Mouse (Mus musculus) spleen, adult 2 months (tissue): ENCODE results near the gene Zfp981. TPM values are rescaled to one million over a fixed set of nuclear protein-coding genes. Genes with fewer than 3 reads are reported as not detected.
"Not testable (repeated sequence)": the region's sequence is repeated elsewhere in the genome, so short reads cannot be mapped to it uniquely, and the experiment has no call there.

Experiments
- DNase-seq, 2 experiments: peaks; one replicate each; pipeline versions ENCODE4 v3.0.0 to v3.0.0-alpha.2; 2012 to 2021; ENCODE audit warnings: low spot score in 2 of 2, low read depth in 1 of 2
- H3K27ac ChIP-seq: fragments of 200-500 bp; 2 replicates; pipeline ENCODE4 v1.5.1; 2012; ENCODE audit warnings: low read length, inconsistent platforms; ENCODE audit not compliant: insufficient read depth
- H3K27me3 ChIP-seq: fragments of 200-500 bp; 2 replicates; pipeline ENCODE4 v1.6.1; 2012; ENCODE audit warnings: mild to moderate bottlenecking, moderate library complexity, low read length, inconsistent platforms; ENCODE audit not compliant: control insufficient read depth, insufficient read depth
- H3K36me3 ChIP-seq: fragments of 200-500 bp; 2 replicates; pipeline ENCODE4 v1.6.1; 2012; ENCODE audit warnings: mild to moderate bottlenecking, low read length, inconsistent platforms; ENCODE audit not compliant: control insufficient read depth, insufficient read depth
- H3K4me1 ChIP-seq: fragments of 200-500 bp; 2 replicates; pipeline ENCODE4 v1.6.1; 2011; ENCODE audit warnings: inconsistent platforms; ENCODE audit not compliant: control insufficient read depth, insufficient read depth, insufficient read length
- H3K4me3 ChIP-seq: fragments of 200-500 bp; 2 replicates; pipeline ENCODE4 v1.5.1; 2011; ENCODE audit warnings: mild to moderate bottlenecking, inconsistent platforms; ENCODE audit not compliant: insufficient read depth, insufficient read length; ENCODE audit errors: extremely low read depth
- CTCF ChIP-seq: fragments of 200-500 bp; IDR thresholded peaks from 2 replicates; pipeline ENCODE4 v1.5.1; 2011; ENCODE audit warnings: mild to moderate bottlenecking, inconsistent platforms; ENCODE audit not compliant: insufficient read depth, insufficient read length, insufficient replicate concordance; ENCODE audit errors: extremely low read depth
- POLR2A ChIP-seq: fragments of 200-500 bp; IDR thresholded peaks from 2 replicates; pipeline ENCODE4 v1.6.1; 2011; ENCODE audit warnings: low read depth, low read length, inconsistent platforms
- WGBS: fragments of 180-500 bp; shearing (Covaris S2); methylation state at CpG from one replicate; pipeline ENCODE4 v1.1.7; 2018; 5-methylcytosine and 5-hydroxymethylcytosine counted together
- polyA plus RNA-seq: library from polyadenylated mRNA; depleted of rRNA; stranded (reverse); fragments of >200 nt; gene quantifications from 2 replicates; pipeline ENCODE4 v1.2.3, GENCODE M21; 2012

Zfp981 gene
- polyA plus RNA-seq, 1 experiment = not detected

DNA sequence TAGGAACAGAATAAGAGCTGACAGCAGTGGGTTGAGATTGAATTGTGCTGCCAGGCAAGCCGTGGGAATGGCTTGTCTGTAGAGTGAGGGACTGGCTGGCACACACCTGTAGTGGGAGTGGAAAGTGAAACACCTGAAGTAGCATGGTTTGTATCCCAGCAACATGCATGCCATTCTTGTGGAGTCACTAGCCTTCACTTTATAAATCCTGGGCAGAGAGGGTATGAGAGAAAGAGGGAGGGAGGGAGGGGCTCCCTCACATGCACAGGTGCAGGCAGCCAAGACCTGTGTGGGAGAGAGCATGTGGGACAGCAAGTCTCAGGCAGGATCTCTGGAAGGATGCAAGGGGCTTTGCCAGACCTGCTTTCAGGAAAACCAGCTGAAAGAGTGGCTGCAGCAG, 44.1 kb upstream of the Zfp981 start:
- TF ChIP-seq CTCF (no peak), POLR2A (no peak)
- no peaks in the 10 kb centered on the region for H3K27me3 ChIP-seq
- WGBS = 59% methylated on average over 1 of the region's 1 CpGs
- no peak overlapping the region for H3K4me3 ChIP-seq
- no peak overlapping the region for H3K27ac ChIP-seq
- no peaks in the 10 kb centered on the region for H3K36me3 ChIP-seq
- H3K4me1 ChIP-seq = no peaks in the 10 kb centered on the region
- DNase-seq = no peak

DNA sequence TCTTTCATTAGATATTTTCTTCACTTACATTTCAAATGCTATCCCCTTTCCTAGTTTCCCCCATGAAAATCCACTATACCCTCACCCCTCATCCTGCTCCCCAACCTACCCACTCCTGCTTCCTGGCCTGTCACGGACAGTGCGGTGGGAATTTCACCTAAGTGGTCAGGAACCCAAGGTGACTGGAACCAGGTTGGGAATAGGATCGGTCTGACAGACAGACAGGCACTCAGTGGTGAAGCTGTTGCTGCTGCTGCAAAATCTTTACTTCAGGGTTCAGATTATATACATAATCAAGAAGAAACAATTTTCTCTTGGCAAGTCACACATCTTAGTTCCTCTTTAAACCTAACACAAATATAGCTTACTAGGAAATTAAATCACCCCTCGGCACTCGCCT, 42.0 kb upstream of the Zfp981 start:
- not testable (repeated sequence) for H3K4me3 ChIP-seq, H3K36me3 ChIP-seq, H3K27me3 ChIP-seq, H3K4me1 ChIP-seq, H3K27ac ChIP-seq, DNase-seq
- WGBS = 76% methylated on average over 5 of the region's 5 CpGs

DNA sequence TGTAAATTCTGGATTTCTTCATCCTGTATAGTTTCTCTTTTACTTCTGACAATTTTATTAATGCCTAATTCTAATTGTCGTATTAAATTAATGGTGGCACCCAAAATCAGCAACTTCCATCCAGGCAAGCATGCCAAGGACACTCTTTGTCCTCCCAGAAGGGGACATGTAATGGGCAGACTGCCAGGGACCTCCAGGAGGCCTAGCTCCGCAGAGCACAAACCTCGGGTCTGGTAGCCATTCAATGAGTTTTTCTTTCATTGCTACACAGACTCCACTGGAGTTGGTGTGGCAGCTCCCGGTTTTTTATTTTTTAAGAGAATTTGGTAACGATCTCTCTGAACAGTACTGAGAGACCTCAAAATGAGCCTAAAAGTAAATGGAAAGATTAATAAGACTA, 41.1 kb upstream of the Zfp981 start:
- DNase-seq, H3K27me3 ChIP-seq, H3K4me3 ChIP-seq, H3K4me1 ChIP-seq, H3K36me3 ChIP-seq, H3K27ac ChIP-seq: not testable (repeated sequence)
- WGBS = 79% methylated on average over 5 of the region's 5 CpGs

DNA sequence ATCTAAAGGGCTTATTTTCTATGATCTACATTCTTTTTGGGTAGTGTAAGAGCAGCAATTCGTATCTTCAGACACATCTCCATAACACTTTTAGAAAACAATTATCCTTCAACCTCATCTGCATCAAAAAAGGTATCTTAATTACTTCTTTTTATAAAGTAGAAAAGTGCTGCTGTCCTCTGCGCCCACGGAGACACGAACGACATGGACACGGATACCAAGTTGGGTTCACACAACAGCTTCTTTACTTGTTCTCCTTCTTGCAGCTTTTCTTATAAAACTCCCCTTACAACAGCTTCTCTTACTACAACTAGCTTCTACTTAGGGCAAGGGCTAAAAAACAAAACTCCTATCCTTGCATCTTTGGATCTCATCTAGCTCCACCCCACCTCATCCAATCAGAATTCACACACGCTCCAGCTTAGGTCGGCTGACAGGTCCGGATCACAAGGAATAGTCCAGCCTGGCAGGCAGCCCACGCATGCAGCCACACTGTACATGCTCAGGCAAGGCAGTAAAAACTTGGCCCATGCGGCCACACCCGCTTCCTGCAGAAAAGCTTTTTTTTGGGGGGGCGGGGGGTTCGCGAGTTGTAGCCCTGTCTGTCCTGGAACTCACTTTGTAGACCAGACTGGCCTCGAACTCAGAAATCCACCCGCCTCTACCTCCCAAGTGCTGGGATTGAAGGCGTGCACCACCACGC, 38.0 kb upstream of the Zfp981 start:
- not testable (repeated sequence) for H3K27me3 ChIP-seq, H3K27ac ChIP-seq, H3K4me3 ChIP-seq, DNase-seq, H3K36me3 ChIP-seq, H3K4me1 ChIP-seq
- WGBS = 85% methylated on average over 19 of the region's 19 CpGs

DNA sequence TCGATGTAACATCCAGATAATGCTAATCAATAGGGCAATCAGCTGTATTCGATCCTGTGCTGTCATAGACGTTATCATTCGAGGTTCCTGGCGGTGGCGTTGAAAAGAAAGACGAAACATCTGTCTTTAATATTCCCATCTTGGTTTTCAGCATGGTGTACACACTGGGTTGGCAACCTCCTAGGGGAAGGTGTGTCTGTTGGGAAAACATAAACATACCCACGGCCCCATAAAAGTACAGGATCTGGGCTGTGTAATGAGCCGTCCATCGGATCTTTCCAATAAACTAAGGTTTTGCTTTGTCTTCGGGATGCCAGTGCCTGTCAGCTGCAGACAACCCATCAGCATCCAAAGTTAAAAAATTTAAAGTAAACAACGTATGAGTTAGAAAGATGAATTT, 31.8 kb upstream of the Zfp981 start:
- H3K27me3 ChIP-seq, H3K4me1 ChIP-seq, H3K36me3 ChIP-seq, H3K27ac ChIP-seq, DNase-seq, H3K4me3 ChIP-seq: not testable (repeated sequence)
- WGBS = 93% methylated on average over 11 of the region's 12 CpGs

DNA sequence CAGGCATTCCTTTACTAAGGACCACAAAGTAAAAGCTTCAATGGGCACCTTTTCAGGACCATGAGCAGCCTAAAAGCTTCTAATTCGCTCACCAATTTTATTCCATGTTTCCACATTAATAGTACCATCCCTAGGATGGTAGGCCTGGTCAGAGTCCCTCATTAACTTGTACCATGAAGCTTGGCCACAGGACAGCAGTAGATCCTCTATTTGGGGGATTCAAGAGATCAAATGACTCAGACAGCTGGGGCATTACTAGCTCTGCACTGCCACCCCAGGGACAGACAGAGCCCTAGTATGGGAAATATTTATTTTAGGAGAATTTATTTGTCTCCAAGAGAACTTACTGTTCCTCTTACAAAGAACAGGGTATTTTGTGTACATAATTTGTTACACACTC, 27.6 kb upstream of the Zfp981 start:
- not testable (repeated sequence) for H3K4me3 ChIP-seq, H3K36me3 ChIP-seq, DNase-seq, H3K4me1 ChIP-seq, H3K27ac ChIP-seq, H3K27me3 ChIP-seq
- WGBS = no CpG with 5 or more reads among the region's 1 CpGs

DNA sequence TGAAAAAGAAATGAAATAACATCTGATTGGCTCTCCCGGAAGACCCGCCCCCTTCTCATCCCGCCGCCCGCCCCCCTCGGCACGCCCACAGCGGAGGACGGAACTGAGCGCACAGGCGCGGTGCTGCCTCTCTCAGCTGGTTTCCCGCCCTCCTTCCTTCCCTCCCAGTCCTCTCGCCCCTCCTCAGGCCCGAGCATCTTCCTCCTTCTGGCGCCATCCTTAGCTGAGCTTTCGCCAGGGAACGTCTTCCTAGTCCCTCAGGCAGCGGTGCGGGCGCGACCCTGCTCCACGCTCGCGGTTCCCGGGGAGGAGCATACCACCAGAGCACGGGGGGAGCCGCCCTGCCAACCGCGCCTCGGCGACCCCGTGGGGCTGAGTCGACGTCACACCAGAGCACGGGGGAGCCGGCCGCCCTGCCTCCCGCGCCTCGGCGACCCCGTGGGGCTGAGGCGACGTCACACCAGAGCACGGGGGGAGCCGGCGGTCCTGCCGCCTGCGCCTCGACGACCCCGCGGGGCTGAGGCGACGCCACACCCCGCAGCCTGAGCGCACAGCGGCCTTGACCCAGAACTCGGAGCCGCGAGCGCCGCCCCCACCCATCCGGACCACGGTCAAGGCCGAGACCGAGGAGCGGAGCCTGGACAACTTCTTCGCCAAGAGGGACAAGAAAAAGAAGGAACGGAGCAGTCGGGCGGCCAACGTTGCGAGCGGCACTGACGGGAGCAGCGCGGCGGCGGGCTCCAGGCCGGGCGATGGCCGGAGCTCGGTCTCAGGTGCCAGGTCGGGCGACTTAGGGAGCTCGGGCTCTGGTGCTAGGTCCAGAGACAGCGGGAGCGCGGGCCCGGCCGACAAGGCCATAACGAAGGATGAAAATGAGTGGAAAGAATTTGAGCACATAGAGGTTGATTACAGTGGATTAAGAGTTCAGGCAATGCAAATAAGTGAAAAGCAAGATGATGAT, 26.8 kb upstream of the Zfp981 start:
- H3K36me3 ChIP-seq, DNase-seq, H3K27me3 ChIP-seq, H3K4me3 ChIP-seq, H3K4me1 ChIP-seq, H3K27ac ChIP-seq: not testable (repeated sequence)
- 68% methylated on average over 79 of the region's 94 CpGs for WGBS

DNA sequence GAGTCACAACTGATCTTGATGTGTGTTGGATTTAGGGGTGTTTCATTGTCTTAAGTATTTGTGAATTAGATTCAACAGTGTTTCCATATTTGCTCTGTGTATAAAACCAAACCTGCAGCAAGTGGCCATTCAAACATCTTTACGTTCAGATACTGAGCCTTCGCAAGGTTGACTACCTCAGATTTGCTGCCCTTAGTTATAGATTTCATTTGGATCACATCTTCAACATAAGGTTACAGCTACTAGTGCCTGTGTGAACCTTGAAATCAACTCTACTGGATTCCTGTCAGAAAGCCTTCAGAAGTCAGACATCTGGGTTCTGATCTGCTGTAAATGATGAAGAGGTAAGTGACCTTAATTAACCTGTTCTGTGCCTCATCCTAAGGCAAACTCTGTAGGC, 25.6 kb upstream of the Zfp981 start:
- not testable (repeated sequence) for H3K4me1 ChIP-seq, H3K27me3 ChIP-seq, H3K36me3 ChIP-seq, DNase-seq, H3K27ac ChIP-seq, H3K4me3 ChIP-seq
- WGBS = 95% methylated on average over 2 of the region's 2 CpGs

DNA sequence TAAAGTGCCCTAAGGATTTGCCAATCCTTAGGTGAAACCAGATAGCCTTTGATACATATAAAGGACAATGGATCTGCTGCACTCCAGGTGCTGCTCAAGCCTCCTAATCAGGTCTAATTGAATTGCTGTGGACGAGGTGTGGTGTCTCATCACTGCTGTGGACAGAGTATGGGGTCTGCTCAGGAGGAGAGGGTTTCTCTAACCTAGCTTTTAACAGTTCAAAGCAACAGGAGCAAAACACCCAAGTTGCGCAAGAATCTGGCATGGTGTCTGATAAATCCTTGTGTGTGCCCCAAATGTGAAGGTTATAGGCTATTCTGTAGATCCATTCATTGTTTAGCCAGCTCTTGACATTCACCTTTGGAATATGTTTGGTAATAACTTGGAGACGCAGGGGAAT, 24.9 kb upstream of the Zfp981 start:
- WGBS = 78% methylated on average over 3 of the region's 3 CpGs
- DNase-seq = not testable (repeated sequence)

DNA sequence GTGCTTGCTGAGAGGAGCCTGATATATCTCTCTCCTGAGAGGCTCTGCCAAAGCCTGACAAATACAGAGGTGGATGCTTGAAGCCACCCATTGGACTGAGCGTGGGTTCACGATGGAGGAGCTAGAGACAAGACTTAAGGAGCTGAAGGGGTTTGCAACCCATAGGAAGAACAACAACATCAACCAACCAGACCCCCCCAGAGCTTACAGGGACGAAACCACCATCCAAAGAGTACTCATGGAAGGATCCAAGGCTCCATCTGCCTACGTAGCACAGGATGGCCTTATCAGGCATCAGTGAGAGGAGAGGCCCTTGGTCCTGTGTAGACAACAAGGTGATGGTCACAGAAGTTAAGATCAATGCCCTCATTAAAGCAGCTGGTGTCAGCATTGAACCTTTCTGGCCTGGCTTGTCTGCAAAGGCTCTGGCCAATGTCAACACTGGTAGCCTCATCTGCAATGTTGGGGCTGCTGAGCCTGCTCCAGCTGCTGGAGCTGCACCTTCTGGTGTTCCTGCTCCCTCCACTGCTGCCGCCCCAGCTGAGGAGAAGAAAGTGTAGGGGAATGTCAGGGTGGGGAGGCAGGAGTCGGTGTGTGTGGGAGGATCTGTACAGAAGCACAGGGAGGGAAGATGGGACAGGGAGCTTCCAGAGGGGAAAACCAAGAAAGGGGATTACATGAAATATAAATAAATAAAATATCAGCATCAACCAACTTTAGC, 21.3 kb upstream of the Zfp981 start:
- not testable (repeated sequence) for H3K36me3 ChIP-seq
- WGBS = 68% methylated on average over 6 of the region's 6 CpGs

More for the DNA sequence above, 24.9 kb upstream of the Zfp981 start:
- H3K27ac ChIP-seq, H3K4me1 ChIP-seq, H3K4me3 ChIP-seq, H3K27me3 ChIP-seq, H3K36me3 ChIP-seq: not testable (repeated sequence)

More for the DNA sequence above, 21.3 kb upstream of the Zfp981 start:
- not testable (repeated sequence) for H3K27ac ChIP-seq, H3K4me1 ChIP-seq, DNase-seq, H3K27me3 ChIP-seq, H3K4me3 ChIP-seq
